Mouse (Mus musculus) hindbrain, embryonic 12.5 days (tissue): ENCODE measurements at regions not wholly inside any gene's neighbourhood (a gene's known extent, or its start where the extent isn't known, plus 50 kb on each side); places are given as distances from the start of the nearest gene placed in this dataset.

ENCODE experiments used
- ATAC-seq: fragments of 200-750 bp; cut with Nextera tagmentation; 2 replicates; pipeline ENCODE4 v1.8.0; 2017; ENCODE audit warnings: moderate TSS enrichment; ENCODE audit not compliant: low FRiP score
- H3K27ac ChIP-seq: fragments of 300-500 bp; sonication (generic); 2 replicates; pipeline ENCODE4 v1.5.1; 2016; ENCODE audit warnings: mild to moderate bottlenecking
- H3K27me3 ChIP-seq: fragments of 300-500 bp; sonication (generic); 2 replicates; pipeline ENCODE4 v1.6.1; 2016; ENCODE audit warnings: mild to moderate bottlenecking
- H3K36me3 ChIP-seq: fragments of 300-500 bp; sonication (generic); 2 replicates; pipeline ENCODE4 v1.6.1; 2016; ENCODE audit warnings: mild to moderate bottlenecking
- H3K4me1 ChIP-seq: fragments of 300-500 bp; sonication (generic); 2 replicates; pipeline ENCODE4 v1.6.1; 2016
- H3K4me2 ChIP-seq: fragments of 300-500 bp; sonication (generic); replicated peaks from 2 replicates; pipeline ENCODE4 v1.6.1; 2016; ENCODE audit warnings: mild to moderate bottlenecking
- H3K4me3 ChIP-seq: fragments of 300-500 bp; sonication (generic); 2 replicates; pipeline ENCODE4 v1.5.1; 2016; ENCODE audit warnings: mild to moderate bottlenecking
- H3K9ac ChIP-seq: fragments of 300-500 bp; sonication (generic); 2 replicates; pipeline ENCODE4 v1.6.1; 2016; ENCODE audit warnings: mild to moderate bottlenecking, moderate library complexity
- H3K9me3 ChIP-seq: fragments of 300-500 bp; sonication (generic); replicated peaks from 2 replicates; pipeline ENCODE4 v1.6.1; 2016; ENCODE audit warnings: mild to moderate bottlenecking
- WGBS: fragments of 180-500 bp; shearing (Covaris S2); methylation state at CpG from one replicate; pipeline ENCODE4 v1.1.7; 2016; 5-methylcytosine and 5-hydroxymethylcytosine counted together

GRCm38 (mm10) chr17:82731561-82731960, 483.5 kb upstream of the Pkdcc start:
- Histone ChIP-seq H3K4me3 (no peak overlapping the region), H3K27ac (no peak overlapping the region), H3K4me1 (no peaks in the 10 kb centered on the region), H3K27me3 (no peaks in the 10 kb centered on the region), H3K9me3 (no peaks in the 10 kb centered on the region), H3K9ac (no peak overlapping the region), H3K4me2 (no peak overlapping the region), H3K36me3 (no peaks in the 10 kb centered on the region)
- no peak for ATAC-seq
- WGBS, result 82% methylated on average over 4 of the region's 4 CpGs

GRCm38 (mm10) chr17:82742445-82742844, 472.6 kb upstream of the Pkdcc start:
- 91% methylated on average over 1 of the region's 1 CpGs for WGBS
- H3K9ac ChIP-seq, result no peak overlapping the region
- H3K4me3 ChIP-seq, result no peak overlapping the region
- no peak for ATAC-seq
- no peaks in the 10 kb centered on the region for H3K4me1 ChIP-seq
- H3K27me3 ChIP-seq, result no peaks in the 10 kb centered on the region
- H3K4me2 ChIP-seq, result no peak overlapping the region
- H3K36me3 ChIP-seq, result no peaks in the 10 kb centered on the region
- H3K27ac ChIP-seq, result no peak overlapping the region
- H3K9me3 ChIP-seq, result no peaks in the 10 kb centered on the region

GRCm38 (mm10) chr17:82757400-82757799, 457.7 kb upstream of the Pkdcc start:
- ATAC-seq, result no peak
- Histone ChIP-seq H3K27me3 (no peaks in the 10 kb centered on the region), H3K27ac (no peak overlapping the region), H3K9ac (no peak overlapping the region), H3K9me3 (no peaks in the 10 kb centered on the region), H3K4me1 (no peaks in the 10 kb centered on the region), H3K4me3 (no peak overlapping the region), H3K4me2 (no peak overlapping the region), H3K36me3 (no peaks in the 10 kb centered on the region)
- WGBS, result 77% methylated on average over 3 of the region's 3 CpGs

GRCm38 (mm10) chr17:82779096-82779495, 436.0 kb upstream of the Pkdcc start:
- no peak overlapping the region for H3K4me3 ChIP-seq
- H3K4me1 ChIP-seq, result no peaks in the 10 kb centered on the region
- H3K9me3 ChIP-seq, result no peaks in the 10 kb centered on the region
- 88% methylated on average over 2 of the region's 2 CpGs for WGBS
- no peak overlapping the region for H3K4me2 ChIP-seq
- H3K36me3 ChIP-seq, result no peaks in the 10 kb centered on the region
- H3K9ac ChIP-seq, result no peak overlapping the region
- no peak overlapping the region for H3K27ac ChIP-seq
- no peak for ATAC-seq
- H3K27me3 ChIP-seq, result no peaks in the 10 kb centered on the region

- no peak overlapping the region for H3K27ac ChIP-seq
- no peak overlapping the region for H3K9ac ChIP-seq
- H3K27me3 ChIP-seq, result no peaks in the 10 kb centered on the region
- WGBS, result 77% methylated on average over 3 of the region's 3 CpGs
- H3K4me3 ChIP-seq, result no peak overlapping the region
- H3K4me1 ChIP-seq, result no peaks in the 10 kb centered on the region
- ATAC-seq, result no peak
- H3K9me3 ChIP-seq, result no peaks in the 10 kb centered on the region
- H3K36me3 ChIP-seq, result no peaks in the 10 kb centered on the region
- no peak overlapping the region for H3K4me2 ChIP-seq
Observed at GRCm38 (mm10) chr17:82822129-82822528, 393.0 kb upstream of the Pkdcc start.

GRCm38 (mm10) chr17:82824057-82824456, 391.0 kb upstream of the Pkdcc start:
- Histone ChIP-seq H3K4me2 (no peak overlapping the region), H3K27me3 (no peaks in the 10 kb centered on the region), H3K27ac (no peak overlapping the region), H3K4me1 (no peaks in the 10 kb centered on the region), H3K36me3 (no peaks in the 10 kb centered on the region), H3K4me3 (no peak overlapping the region), H3K9me3 (no peaks in the 10 kb centered on the region), H3K9ac (no peak overlapping the region)
- ATAC-seq, result no peak
- 73% methylated on average over 7 of the region's 7 CpGs for WGBS

- Histone ChIP-seq H3K9me3 (no peaks in the 10 kb centered on the region), H3K4me2 (no peak overlapping the region), H3K27me3 (no peaks in the 10 kb centered on the region), H3K9ac (no peak overlapping the region), H3K36me3 (no peaks in the 10 kb centered on the region), H3K27ac (no peak overlapping the region), H3K4me1 (no peaks in the 10 kb centered on the region), H3K4me3 (no peak overlapping the region)
- WGBS, result 86% methylated on average over 6 of the region's 6 CpGs
- ATAC-seq, result no peak
Observed at GRCm38 (mm10) chr17:82824619-82825018, 390.5 kb upstream of the Pkdcc start.

GRCm38 (mm10) chr17:82827170-82827569, 387.9 kb upstream of the Pkdcc start:
- no peak for ATAC-seq
- Histone ChIP-seq H3K27ac (no peak overlapping the region), H3K36me3 (no peaks in the 10 kb centered on the region), H3K4me2 (no peak overlapping the region), H3K27me3 (no peaks in the 10 kb centered on the region), H3K4me3 (no peak overlapping the region), H3K9ac (no peak overlapping the region), H3K9me3 (no peaks in the 10 kb centered on the region), H3K4me1 (no peaks in the 10 kb centered on the region)

GRCm38 (mm10) chr17:82827841-82828240, 387.3 kb upstream of the Pkdcc start:
- no peaks in the 10 kb centered on the region for H3K4me1 ChIP-seq
- no peak overlapping the region for H3K27ac ChIP-seq
- H3K4me3 ChIP-seq, result no peak overlapping the region
- H3K9ac ChIP-seq, result no peak overlapping the region
- H3K36me3 ChIP-seq, result no peaks in the 10 kb centered on the region
- H3K27me3 ChIP-seq, result no peaks in the 10 kb centered on the region
- WGBS, result 93% methylated on average over 8 of the region's 8 CpGs
- H3K4me2 ChIP-seq, result no peak overlapping the region
- no peak for ATAC-seq
- no peaks in the 10 kb centered on the region for H3K9me3 ChIP-seq

- H3K27me3 ChIP-seq, result no peaks in the 10 kb centered on the region
- WGBS, result 66% methylated on average over 5 of the region's 5 CpGs
- H3K4me3 ChIP-seq, result no peak overlapping the region
- no peaks in the 10 kb centered on the region for H3K36me3 ChIP-seq
- H3K4me1 ChIP-seq, result no peaks in the 10 kb centered on the region
- H3K4me2 ChIP-seq, result no peak overlapping the region
- H3K9me3 ChIP-seq, result no peaks in the 10 kb centered on the region
- no peak for ATAC-seq
- H3K27ac ChIP-seq, result no peak overlapping the region
- no peak overlapping the region for H3K9ac ChIP-seq
Observed at GRCm38 (mm10) chr17:82828434-82828997, 386.6 kb upstream of the Pkdcc start.

GRCm38 (mm10) chr17:82829415-82829814, 385.7 kb upstream of the Pkdcc start:
- H3K36me3 ChIP-seq, result no peaks in the 10 kb centered on the region
- no peak for ATAC-seq
- no peak overlapping the region for H3K9ac ChIP-seq
- WGBS, result 91% methylated on average over 2 of the region's 2 CpGs
- no peaks in the 10 kb centered on the region for H3K27me3 ChIP-seq
- no peak overlapping the region for H3K4me2 ChIP-seq
- no peak overlapping the region for H3K27ac ChIP-seq
- no peaks in the 10 kb centered on the region for H3K9me3 ChIP-seq
- H3K4me3 ChIP-seq, result no peak overlapping the region
- no peaks in the 10 kb centered on the region for H3K4me1 ChIP-seq

- Histone ChIP-seq H3K27ac (no peak overlapping the region), H3K4me2 (no peak overlapping the region), H3K4me1 (no peaks in the 10 kb centered on the region), H3K36me3 (no peaks in the 10 kb centered on the region), H3K4me3 (no peak overlapping the region), H3K9ac (no peak overlapping the region), H3K9me3 (no peaks in the 10 kb centered on the region), H3K27me3 (no peaks in the 10 kb centered on the region)
- WGBS, result 80% methylated on average over 3 of the region's 3 CpGs
- no peak for ATAC-seq
Observed at GRCm38 (mm10) chr17:82834177-82834576, 380.9 kb upstream of the Pkdcc start.

- 85% methylated on average over 3 of the region's 3 CpGs for WGBS
- H3K4me1 ChIP-seq, result no peaks in the 10 kb centered on the region
- H3K36me3 ChIP-seq, result no peaks in the 10 kb centered on the region
- no peak overlapping the region for H3K9ac ChIP-seq
- no peaks in the 10 kb centered on the region for H3K9me3 ChIP-seq
- no peak overlapping the region for H3K4me3 ChIP-seq
- no peaks in the 10 kb centered on the region for H3K27me3 ChIP-seq
- ATAC-seq, result no peak
- H3K27ac ChIP-seq, result no peak overlapping the region
- no peak overlapping the region for H3K4me2 ChIP-seq
Observed at GRCm38 (mm10) chr17:82836115-82836514, 379.0 kb upstream of the Pkdcc start.
